Mouse (Mus musculus): ENCODE results near the gene Mrpl58. TPM values are rescaled to one million over a fixed set of nuclear protein-coding genes. Genes with fewer than 3 reads are reported as not detected.

Mrpl58 gene
- polyA plus RNA-seq, 1 experiment from 2014 or later: 182 TPM

GRCm38 (mm10) chr11:115429307-115429706 lies 25.8 kb downstream of the Mrpl58 start:
- 91% methylated on average over 7 of the region's 7 CpGs for WGBS
- no peak overlapping the region for H3K4me3 ChIP-seq (replicated peaks)
- H3K27ac ChIP-seq: no peak overlapping the region
- no peak overlapping the region for H3K9ac ChIP-seq (replicated peaks)
- peaks cover 80% of the 10 kb centered on the region for H3K36me3 ChIP-seq
- no peaks in the 10 kb centered on the region for H3K9me3 ChIP-seq
- no peak for ATAC-seq (ENCODE audit: insufficient number of reproducible peaks, insufficient read depth, low FRiP score, low TSS enrichment, low read depth)
- H3K4me2 ChIP-seq: no peak overlapping the region
- no peaks in the 10 kb centered on the region for H3K27me3 ChIP-seq
- peaks cover 18% of the 10 kb centered on the region for H3K4me1 ChIP-seq (replicated peaks)

GRCm38 (mm10) chr11:115430561-115430960 lies 27.0 kb downstream of the Mrpl58 start:
- Histone ChIP-seq H3K27me3 (no peaks in the 10 kb centered on the region), H3K4me2 (no peak overlapping the region), H3K4me3 (replicated peaks) (no peak overlapping the region), H3K27ac (no peak overlapping the region), H3K9me3 (no peaks in the 10 kb centered on the region), H3K9ac (replicated peaks) (no peak overlapping the region), H3K4me1 (replicated peaks) (peaks cover 12% of the 10 kb centered on the region), H3K36me3 (peaks cover 70% of the 10 kb centered on the region)
- ATAC-seq (ENCODE audit: insufficient number of reproducible peaks, insufficient read depth, low FRiP score, low TSS enrichment, low read depth): no peak
- WGBS: 93% methylated on average over 6 of the region's 6 CpGs

GRCm38 (mm10) chr11:115432814-115433213 lies 29.3 kb downstream of the Mrpl58 start:
- H3K27ac ChIP-seq: no peak overlapping the region
- no peaks in the 10 kb centered on the region for H3K27me3 ChIP-seq
- 79% methylated on average over 4 of the region's 4 CpGs for WGBS
- H3K4me3 ChIP-seq (replicated peaks): no peak overlapping the region
- H3K9ac ChIP-seq (replicated peaks): no peak overlapping the region
- H3K36me3 ChIP-seq: peaks cover 49% of the 10 kb centered on the region
- ATAC-seq (ENCODE audit: insufficient number of reproducible peaks, insufficient read depth, low FRiP score, low TSS enrichment, low read depth): no peak
- no peak overlapping the region for H3K4me2 ChIP-seq
- peaks cover 19% of the 10 kb centered on the region for H3K4me1 ChIP-seq (replicated peaks)
- no peaks in the 10 kb centered on the region for H3K9me3 ChIP-seq

GRCm38 (mm10) chr11:115433342-115433741 lies 29.8 kb downstream of the Mrpl58 start:
- H3K36me3 ChIP-seq: peaks cover 49% of the 10 kb centered on the region
- peaks cover 15% of the 10 kb centered on the region for H3K4me1 ChIP-seq (replicated peaks)
- H3K9ac ChIP-seq (replicated peaks): no peak overlapping the region
- H3K27ac ChIP-seq: no peak overlapping the region
- 82% methylated on average over 6 of the region's 6 CpGs for WGBS
- no peak for ATAC-seq (ENCODE audit: insufficient number of reproducible peaks, insufficient read depth, low FRiP score, low TSS enrichment, low read depth)
- H3K27me3 ChIP-seq: no peaks in the 10 kb centered on the region
- no peaks in the 10 kb centered on the region for H3K9me3 ChIP-seq
- H3K4me2 ChIP-seq: no peak overlapping the region
- no peak overlapping the region for H3K4me3 ChIP-seq (replicated peaks)

- ATAC-seq (ENCODE audit: insufficient number of reproducible peaks, insufficient read depth, low FRiP score, low TSS enrichment, low read depth): peak; percentile 54; the same call in 1 of the 2 replicates
- peak overlapping the region; percentile 33 for H3K4me3 ChIP-seq (replicated peaks)
- peaks cover 26% of the 10 kb centered on the region for H3K36me3 ChIP-seq
- peaks cover 15% of the 10 kb centered on the region for H3K4me1 ChIP-seq (replicated peaks)
- 6% methylated on average over 31 of the region's 31 CpGs for WGBS
- 0 out of 2 replicates have a peak, but pooled peaks cover 6% of the 10 kb centered on the region for H3K9me3 ChIP-seq
- H3K27ac ChIP-seq: peak overlapping the region; percentile 35; the same call in 1 of the 2 replicates
- peak overlapping the region; percentile 50 for H3K9ac ChIP-seq (replicated peaks)
- H3K4me2 ChIP-seq: peak overlapping the region; percentile 66
- H3K27me3 ChIP-seq: no peaks in the 10 kb centered on the region
These were observed 32.2 kb downstream of the Mrpl58 start for GRCm38 (mm10) chr11:115435596-115436337.

- no peak overlapping the region for H3K4me2 ChIP-seq
- no peak for ATAC-seq (ENCODE audit: insufficient number of reproducible peaks, insufficient read depth, low FRiP score, low TSS enrichment, low read depth)
- 0 out of 2 replicates have a peak, but pooled peaks cover 6% of the 10 kb centered on the region for H3K9me3 ChIP-seq
- H3K9ac ChIP-seq (replicated peaks): no peak overlapping the region
- H3K4me1 ChIP-seq (replicated peaks): peaks cover 21% of the 10 kb centered on the region
- no peaks in the 10 kb centered on the region; the same call in 1 of the 2 replicates for H3K27me3 ChIP-seq
- H3K4me3 ChIP-seq (replicated peaks): no peak overlapping the region
- H3K27ac ChIP-seq: no peak overlapping the region
- WGBS: 79% methylated on average over 5 of the region's 5 CpGs
- H3K36me3 ChIP-seq: peaks cover 7% of the 10 kb centered on the region
These were observed 34.1 kb downstream of the Mrpl58 start for GRCm38 (mm10) chr11:115437571-115438122.

GRCm38 (mm10) chr11:115439326-115439725 lies 35.8 kb downstream of the Mrpl58 start:
- 0 out of 2 replicates have a peak, but pooled peaks cover 6% of the 10 kb centered on the region for H3K9me3 ChIP-seq
- H3K36me3 ChIP-seq: no peaks in the 10 kb centered on the region
- 83% methylated on average over 3 of the region's 3 CpGs for WGBS
- H3K4me2 ChIP-seq: no peak overlapping the region
- peaks cover 21% of the 10 kb centered on the region for H3K4me1 ChIP-seq (replicated peaks)
- H3K27me3 ChIP-seq: no peaks in the 10 kb centered on the region; the same call in 1 of the 2 replicates
- H3K4me3 ChIP-seq (replicated peaks): no peak overlapping the region
- no peak overlapping the region for H3K9ac ChIP-seq (replicated peaks)
- ATAC-seq (ENCODE audit: insufficient number of reproducible peaks, insufficient read depth, low FRiP score, low TSS enrichment, low read depth): no peak
- no peak overlapping the region for H3K27ac ChIP-seq

- Histone ChIP-seq H3K4me3 (replicated peaks) (no peak within 1 kb of the TSS), H3K36me3 (no peaks in the 10 kb centered on the region), H3K9me3 (0 out of 2 replicates have a peak, but pooled peaks cover 6% of the 10 kb centered on the region), H3K27ac (no peak within 1 kb of the TSS), H3K4me1 (replicated peaks) (peaks cover 21% of the 10 kb centered on the region), H3K4me2 (no peak within 1 kb of the TSS), H3K27me3 (no peaks in the 10 kb centered on the region; the same call in none of the 2 replicates), H3K9ac (replicated peaks) (no peak within 1 kb of the TSS)
- WGBS: 93% methylated on average over 9 of the region's 9 CpGs
- ATAC-seq (ENCODE audit: insufficient number of reproducible peaks, insufficient read depth, low FRiP score, low TSS enrichment, low read depth): no peak
These were observed 36.5 kb downstream of the Mrpl58 start, which contains the start of gene Trim80 for GRCm38 (mm10) chr11:115439906-115440595. Trim80 (plus strand) TSS chr11:115440545.

- 47% methylated on average over 15 of the region's 15 CpGs for WGBS
- Histone ChIP-seq H3K9ac (replicated peaks) (no peak overlapping the region), H3K27me3 (no peaks in the 10 kb centered on the region; the same call in none of the 2 replicates), H3K36me3 (no peaks in the 10 kb centered on the region), H3K4me2 (no peak overlapping the region), H3K4me3 (replicated peaks) (no peak overlapping the region), H3K4me1 (replicated peaks) (peaks cover 9% of the 10 kb centered on the region), H3K9me3 (0 out of 2 replicates have a peak, but pooled peaks cover 6% of the 10 kb centered on the region), H3K27ac (no peak overlapping the region)
- ATAC-seq (ENCODE audit: insufficient number of reproducible peaks, insufficient read depth, low FRiP score, low TSS enrichment, low read depth): 0 out of 2 replicates have a peak, but pooled peaks have one; percentile 20
These were observed 37.9 kb downstream of the Mrpl58 start for GRCm38 (mm10) chr11:115441417-115441816.

- Histone ChIP-seq H3K9ac (replicated peaks) (no peak overlapping the region; the same call in 1 of the 2 replicates), H3K4me2 (no peak overlapping the region), H3K27ac (no peak overlapping the region), H3K9me3 (no peaks in the 10 kb centered on the region), H3K4me3 (replicated peaks) (no peak overlapping the region), H3K36me3 (no peaks in the 10 kb centered on the region), H3K27me3 (no peaks in the 10 kb centered on the region; the same call in 1 of the 2 replicates), H3K4me1 (replicated peaks) (0 out of 2 replicates have a peak, but pooled peaks cover 12% of the 10 kb centered on the region)
- WGBS: 81% methylated on average over 3 of the region's 3 CpGs
- no peak for ATAC-seq (ENCODE audit: insufficient number of reproducible peaks, insufficient read depth, low FRiP score, low TSS enrichment, low read depth)
These were observed 43.4 kb downstream of the Mrpl58 start for GRCm38 (mm10) chr11:115446906-115447305.

Measured in limb, embryonic 12.5 days (tissue).